Mouse (Mus musculus): Measurements from ENCODE around the gene Cib4. TPM values are rescaled to one million over a fixed set of nuclear protein-coding genes. Genes with fewer than 3 reads are reported as not detected.

The Cib4 gene
- total RNA-seq (2023): not detected

GRCm38 (mm10) chr5:30545698-30546097 lies at the start of gene Cib4:
Cib4 (minus strand) TSS chr5:30545836.

GRCm38 (mm10) chr5:30587681-30588300 lies 42.2 kb upstream of the Cib4 start, which contains the start of gene Kcnk3:
Kcnk3 (plus strand) TSS chr5:30588170.

GRCm38 (mm10) chr5:30465861-30466260 lies 79.8 kb downstream of the Cib4 start, which contains the start of gene 1700001C02Rik:
1700001C02Rik (plus strand) TSS chr5:30466047.

GRCm38 (mm10) chr5:30461821-30462220 lies 83.8 kb downstream of the Cib4 start, which contains the start of gene Otof:
Otof (minus strand) TSS chr5:30461932.

Other genes starting within 250 kb of the Cib4 start
- gene Otof, start 83.9 kb downstream of the Cib4 start, total RNA-seq (2023): not detected
- gene 1700001C02Rik, start 79.8 kb downstream of the Cib4 start, total RNA-seq (2023): not detected
- gene Kcnk3, start 42.3 kb upstream of the Cib4 start, total RNA-seq (2023): 0.31 TPM
- 44.5 TPM for gene Slc35f6, start 102.1 kb upstream of the Cib4 start, total RNA-seq (2023)
- 95.1 TPM for gene Cenpa, start 120.9 kb upstream of the Cib4 start, total RNA-seq (2023)
- gene Dpysl5, start 165.7 kb upstream of the Cib4 start, total RNA-seq (2023): 0.24 TPM